Mouse (Mus musculus): ENCODE data around the gene Fmo3. TPM values are rescaled to one million over a fixed set of nuclear protein-coding genes. Genes with fewer than 3 reads are reported as not detected.

Fmo3 gene
- polyA plus RNA-seq, 1 experiment from 2014 or later: not detected

GRCm38 (mm10) chr1:162947934-162948333 lies 36.4 kb downstream of the Fmo3 start:
- Histone ChIP-seq H3K4me3 (no peak overlapping the region), H3K4me1 (0 out of 2 replicates have a peak, but pooled peaks cover 6% of the 10 kb centered on the region), H3K27ac (no peak overlapping the region), H3K9me3 (no peaks in the 10 kb centered on the region), H3K27me3 (no peaks in the 10 kb centered on the region), H3K36me3 (no peaks in the 10 kb centered on the region), H3K9ac (no peak overlapping the region), H3K4me2 (replicated peaks) (no peak overlapping the region)
- no peak for ATAC-seq (ENCODE audit: insufficient number of reproducible peaks, insufficient read depth, low FRiP score, low TSS enrichment)
- 79% methylated on average over 6 of the region's 6 CpGs for WGBS

- Histone ChIP-seq H3K4me3 (no peak overlapping the region), H3K4me2 (replicated peaks) (no peak overlapping the region), H3K36me3 (no peaks in the 10 kb centered on the region), H3K9ac (no peak overlapping the region), H3K4me1 (0 out of 2 replicates have a peak, but pooled peaks cover 6% of the 10 kb centered on the region), H3K27ac (no peak overlapping the region), H3K27me3 (no peaks in the 10 kb centered on the region), H3K9me3 (no peaks in the 10 kb centered on the region)
- no peak; the same call in 1 of the 2 replicates for ATAC-seq (ENCODE audit: insufficient number of reproducible peaks, insufficient read depth, low FRiP score, low TSS enrichment)
- 57% methylated on average over 4 of the region's 4 CpGs for WGBS
Measured at GRCm38 (mm10) chr1:162946837-162947558, 37.3 kb downstream of the Fmo3 start.

GRCm38 (mm10) chr1:162943700-162944099 lies 40.6 kb downstream of the Fmo3 start:
- WGBS: 33% methylated on average over 6 of the region's 6 CpGs
- H3K27ac ChIP-seq: no peak overlapping the region
- no peak overlapping the region for H3K4me2 ChIP-seq (replicated peaks)
- no peak overlapping the region for H3K9ac ChIP-seq
- no peaks in the 10 kb centered on the region for H3K9me3 ChIP-seq
- no peaks in the 10 kb centered on the region for H3K36me3 ChIP-seq
- no peaks in the 10 kb centered on the region for H3K27me3 ChIP-seq
- 0 out of 2 replicates have a peak, but pooled peaks cover 6% of the 10 kb centered on the region for H3K4me1 ChIP-seq
- no peak for ATAC-seq (ENCODE audit: insufficient number of reproducible peaks, insufficient read depth, low FRiP score, low TSS enrichment)
- no peak overlapping the region for H3K4me3 ChIP-seq

GRCm38 (mm10) chr1:162938696-162939351 lies 45.5 kb downstream of the Fmo3 start:
- H3K9ac ChIP-seq: no peak overlapping the region
- H3K4me3 ChIP-seq: no peak overlapping the region
- ATAC-seq (ENCODE audit: insufficient number of reproducible peaks, insufficient read depth, low FRiP score, low TSS enrichment): no peak
- H3K4me2 ChIP-seq (replicated peaks): no peak overlapping the region
- H3K27me3 ChIP-seq: no peaks in the 10 kb centered on the region
- no peaks in the 10 kb centered on the region for H3K36me3 ChIP-seq
- no peaks in the 10 kb centered on the region for H3K9me3 ChIP-seq
- 77% methylated on average over 4 of the region's 4 CpGs for WGBS
- H3K27ac ChIP-seq: no peak overlapping the region
- H3K4me1 ChIP-seq: peaks cover 7% of the 10 kb centered on the region; the same call in 1 of the 2 replicates

GRCm38 (mm10) chr1:162937970-162938695 lies 46.2 kb downstream of the Fmo3 start:
- no peak for ATAC-seq (ENCODE audit: insufficient number of reproducible peaks, insufficient read depth, low FRiP score, low TSS enrichment)

GRCm38 (mm10) chr1:162937415-162937814 lies 46.9 kb downstream of the Fmo3 start, which contains the start of gene Fmo6:
Gene Fmo6 (minus strand): TSS chr1:162937515.
- Histone ChIP-seq H3K9me3 (no peaks in the 10 kb centered on the region), H3K4me2 (replicated peaks) (no peak within 1 kb of the TSS), H3K27me3 (no peaks in the 10 kb centered on the region), H3K27ac (no peak within 1 kb of the TSS), H3K36me3 (no peaks in the 10 kb centered on the region), H3K4me3 (no peak within 1 kb of the TSS), H3K9ac (no peak within 1 kb of the TSS), H3K4me1 (peaks cover 7% of the 10 kb centered on the region; the same call in 1 of the 2 replicates)
- no peak for ATAC-seq (ENCODE audit: insufficient number of reproducible peaks, insufficient read depth, low FRiP score, low TSS enrichment)
- WGBS: 83% methylated on average over 6 of the region's 6 CpGs

More at GRCm38 (mm10) chr1:162937970-162938695, 46.2 kb downstream of the Fmo3 start:
- Histone ChIP-seq H3K4me1 (peaks cover 7% of the 10 kb centered on the region; the same call in 1 of the 2 replicates), H3K27me3 (no peaks in the 10 kb centered on the region), H3K27ac (no peak overlapping the region), H3K4me2 (replicated peaks) (no peak overlapping the region), H3K36me3 (no peaks in the 10 kb centered on the region), H3K4me3 (no peak overlapping the region), H3K9ac (no peak overlapping the region), H3K9me3 (no peaks in the 10 kb centered on the region)
- 63% methylated on average over 5 of the region's 5 CpGs for WGBS

GRCm38 (mm10) chr1:162934374-162935012 lies 49.8 kb downstream of the Fmo3 start:
- Histone ChIP-seq H3K27me3 (no peaks in the 10 kb centered on the region), H3K4me3 (no peak overlapping the region), H3K36me3 (no peaks in the 10 kb centered on the region)

GRCm38 (mm10) chr1:162932386-162932785 lies 51.9 kb downstream of the Fmo3 start:
- H3K27ac ChIP-seq: no peak overlapping the region
- no peaks in the 10 kb centered on the region for H3K36me3 ChIP-seq
- H3K9me3 ChIP-seq: no peaks in the 10 kb centered on the region
- no peak overlapping the region for H3K4me2 ChIP-seq (replicated peaks)
- 86% methylated on average over 4 of the region's 4 CpGs for WGBS
- ATAC-seq (ENCODE audit: insufficient number of reproducible peaks, insufficient read depth, low FRiP score, low TSS enrichment): no peak
- no peaks in the 10 kb centered on the region for H3K27me3 ChIP-seq
- H3K4me3 ChIP-seq: no peak overlapping the region
- H3K4me1 ChIP-seq: peaks cover 7% of the 10 kb centered on the region; the same call in 1 of the 2 replicates
- H3K9ac ChIP-seq: no peak overlapping the region

More at GRCm38 (mm10) chr1:162934374-162935012, 49.8 kb downstream of the Fmo3 start:
- Histone ChIP-seq H3K27ac (no peak overlapping the region), H3K4me1 (peaks cover 7% of the 10 kb centered on the region; the same call in 1 of the 2 replicates), H3K4me2 (replicated peaks) (no peak overlapping the region), H3K9me3 (no peaks in the 10 kb centered on the region), H3K9ac (no peak overlapping the region)
- 45% methylated on average over 4 of the region's 4 CpGs for WGBS
- no peak for ATAC-seq (ENCODE audit: insufficient number of reproducible peaks, insufficient read depth, low FRiP score, low TSS enrichment)

- Histone ChIP-seq H3K9ac (no peak overlapping the region), H3K9me3 (no peaks in the 10 kb centered on the region), H3K27ac (no peak overlapping the region), H3K4me3 (no peak overlapping the region), H3K4me1 (peaks cover 7% of the 10 kb centered on the region; the same call in 1 of the 2 replicates), H3K4me2 (replicated peaks) (no peak overlapping the region), H3K27me3 (no peaks in the 10 kb centered on the region), H3K36me3 (no peaks in the 10 kb centered on the region)
- 68% methylated on average over 5 of the region's 5 CpGs for WGBS
- no peak for ATAC-seq (ENCODE audit: insufficient number of reproducible peaks, insufficient read depth, low FRiP score, low TSS enrichment)
Measured at GRCm38 (mm10) chr1:162931880-162932279, 52.4 kb downstream of the Fmo3 start.

- Histone ChIP-seq H3K9me3 (no peaks in the 10 kb centered on the region), H3K36me3 (no peaks in the 10 kb centered on the region), H3K4me1 (peaks cover 7% of the 10 kb centered on the region; the same call in 1 of the 2 replicates), H3K27me3 (no peaks in the 10 kb centered on the region), H3K4me2 (replicated peaks) (no peak overlapping the region), H3K4me3 (no peak overlapping the region), H3K9ac (no peak overlapping the region), H3K27ac (no peak overlapping the region)
- no peak for ATAC-seq (ENCODE audit: insufficient number of reproducible peaks, insufficient read depth, low FRiP score, low TSS enrichment)
- 72% methylated on average over 4 of the region's 4 CpGs for WGBS
Measured at GRCm38 (mm10) chr1:162931310-162931875, 52.9 kb downstream of the Fmo3 start.

GRCm38 (mm10) chr1:162930631-162931030 lies 53.7 kb downstream of the Fmo3 start:
- no peak for ATAC-seq (ENCODE audit: insufficient number of reproducible peaks, insufficient read depth, low FRiP score, low TSS enrichment)
- Histone ChIP-seq H3K27me3 (no peaks in the 10 kb centered on the region), H3K4me1 (peaks cover 7% of the 10 kb centered on the region; the same call in 1 of the 2 replicates)

More at GRCm38 (mm10) chr1:162930631-162931030, 53.7 kb downstream of the Fmo3 start:
- 79% methylated on average over 2 of the region's 2 CpGs for WGBS
- H3K27ac ChIP-seq: no peak overlapping the region
- no peak overlapping the region for H3K4me3 ChIP-seq
- H3K4me2 ChIP-seq (replicated peaks): no peak overlapping the region
- H3K9ac ChIP-seq: no peak overlapping the region
- H3K36me3 ChIP-seq: no peaks in the 10 kb centered on the region
- H3K9me3 ChIP-seq: no peaks in the 10 kb centered on the region
